Mouse (Mus musculus) ovary, postnatal 36 days (tissue): ENCODE data around the gene Hs6st2.

Experiments
- DNase-seq: peaks from one replicate; pipeline ENCODE4 v3.0.0; 2022; ENCODE audit warnings: low spot score, mixed read lengths

The Hs6st2 gene

DNA sequence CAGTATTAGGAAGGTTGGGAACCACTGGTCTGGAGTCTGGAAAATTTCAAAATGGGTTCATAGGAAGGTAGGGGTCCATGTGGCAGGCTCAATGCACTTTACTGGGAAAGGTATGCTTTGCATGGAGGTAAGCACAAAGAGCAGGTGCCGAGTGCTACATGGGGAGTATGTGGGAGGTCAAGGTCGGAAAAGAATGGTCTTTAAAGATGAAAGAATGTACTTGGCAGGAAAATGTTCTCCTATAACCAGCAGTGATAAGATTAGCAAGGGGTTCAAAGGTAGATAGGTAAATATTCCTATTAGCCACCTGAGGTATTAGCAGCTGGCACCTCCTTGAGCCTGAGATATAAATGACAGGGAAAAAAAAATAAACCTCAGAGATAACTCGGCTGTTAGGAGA lies 338.1 kb downstream of the Hs6st2 start:
- DNase-seq: no peak
